Mouse (Mus musculus): Measurements from ENCODE around the gene Sox18.

Sox18 gene

DNA sequence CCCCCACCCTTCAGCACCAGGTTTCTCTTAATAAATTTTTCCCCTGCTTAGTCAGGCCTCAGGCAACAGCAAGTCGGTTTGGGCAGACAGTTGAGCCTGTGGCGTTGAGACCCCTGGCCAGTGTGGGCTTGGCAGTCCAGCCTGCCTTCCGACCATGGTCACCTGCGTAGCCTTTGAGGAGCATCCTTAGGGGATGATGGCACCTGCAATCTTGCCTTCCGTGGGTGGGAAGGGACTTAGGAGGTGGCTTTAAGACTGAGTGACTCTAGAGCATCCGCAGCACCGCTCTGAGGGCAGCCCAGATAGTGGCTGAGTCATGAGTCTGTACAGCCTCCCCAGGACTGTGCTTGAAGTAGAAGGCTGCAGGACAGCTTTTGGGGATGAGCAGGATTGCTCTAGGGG lies 9.3 kb upstream of the Sox18 start:
- DNase-seq (ENCODE audit: extremely low spot score) = no peak

DNA sequence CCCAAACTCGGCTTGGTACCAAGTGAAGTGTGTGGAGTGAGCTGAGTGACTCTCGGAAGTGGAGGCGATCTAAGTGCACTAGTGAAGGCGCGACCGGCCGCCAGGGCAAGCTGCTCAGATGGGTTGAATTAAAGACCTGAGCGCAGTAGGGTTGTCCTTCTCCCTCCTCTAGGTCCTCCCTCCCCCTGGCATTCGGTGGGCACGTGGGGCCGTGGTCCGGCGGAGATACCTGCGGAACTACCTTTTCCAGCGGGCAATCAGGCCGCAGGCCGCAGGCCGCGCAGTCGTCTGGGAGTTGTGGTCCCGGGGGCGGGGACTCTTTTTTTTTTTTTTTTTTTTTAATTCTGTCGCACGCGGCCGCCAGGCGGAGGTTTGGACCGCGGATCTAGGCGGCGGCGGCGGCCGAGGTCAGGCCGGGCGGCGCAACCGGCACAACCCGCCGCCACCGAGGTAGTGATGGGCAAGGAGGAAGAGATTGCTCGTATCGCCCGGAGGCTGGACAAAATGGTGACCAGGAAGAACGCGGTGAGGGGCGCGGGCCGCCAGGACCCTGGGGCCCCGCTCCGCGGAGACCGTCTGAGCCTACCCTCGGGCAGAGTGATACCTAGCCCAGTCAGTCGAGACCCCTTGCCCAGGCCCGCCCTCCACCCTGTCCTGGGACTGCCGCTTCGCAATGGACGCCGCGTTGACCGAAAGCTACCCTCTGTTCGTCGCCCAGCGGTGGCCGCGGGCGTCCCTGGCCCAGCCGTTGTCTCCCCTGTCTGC lies 8.7 kb upstream of the Sox18 start, which contains the start of gene Tcea2:
TSS of gene Tcea2 (plus strand) at position 360 of the 765 bp plus-strand sequence.
- peak; percentile 76 for DNase-seq (ENCODE audit: extremely low spot score)

DNA sequence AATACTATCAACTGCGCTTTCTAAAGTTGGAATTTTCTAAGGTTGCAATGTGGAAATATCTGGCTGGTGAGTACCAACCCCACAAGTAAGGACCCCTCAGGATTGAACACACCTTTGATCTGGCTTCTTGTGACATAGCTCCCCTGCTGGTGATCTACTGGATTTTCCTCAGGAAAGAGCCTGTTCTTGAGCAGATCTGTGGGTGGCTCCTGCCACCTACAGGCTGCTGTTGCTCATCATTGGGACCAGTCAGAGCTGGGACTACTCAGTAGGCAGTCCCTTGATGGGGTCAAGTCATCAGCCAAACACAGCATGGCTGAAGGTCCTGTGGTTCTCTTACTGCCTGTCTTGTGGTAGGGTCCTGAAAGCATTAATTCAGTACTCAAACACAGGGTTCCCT lies 7.3 kb upstream of the Sox18 start:
- DNase-seq (ENCODE audit: extremely low spot score) = peak; percentile 74

DNA sequence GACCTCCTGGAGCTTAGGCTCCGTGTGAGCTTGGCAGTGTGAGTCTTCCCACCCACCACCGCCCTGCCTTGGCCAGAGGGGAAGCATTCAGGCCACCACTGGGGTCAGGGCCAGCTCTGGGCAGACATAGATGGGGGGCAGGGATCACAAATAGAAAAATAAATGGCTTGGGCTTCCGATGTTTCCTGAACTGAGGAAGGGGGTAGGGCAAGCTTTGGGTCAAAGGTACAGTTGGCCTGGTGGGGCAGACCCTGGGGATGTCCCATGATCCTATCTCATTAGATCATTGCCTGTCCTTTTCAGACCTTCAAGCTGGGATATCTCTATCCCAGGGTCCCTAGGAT lies 6.3 kb upstream of the Sox18 start:
- DNase-seq (ENCODE audit: extremely low spot score) = no peak

DNA sequence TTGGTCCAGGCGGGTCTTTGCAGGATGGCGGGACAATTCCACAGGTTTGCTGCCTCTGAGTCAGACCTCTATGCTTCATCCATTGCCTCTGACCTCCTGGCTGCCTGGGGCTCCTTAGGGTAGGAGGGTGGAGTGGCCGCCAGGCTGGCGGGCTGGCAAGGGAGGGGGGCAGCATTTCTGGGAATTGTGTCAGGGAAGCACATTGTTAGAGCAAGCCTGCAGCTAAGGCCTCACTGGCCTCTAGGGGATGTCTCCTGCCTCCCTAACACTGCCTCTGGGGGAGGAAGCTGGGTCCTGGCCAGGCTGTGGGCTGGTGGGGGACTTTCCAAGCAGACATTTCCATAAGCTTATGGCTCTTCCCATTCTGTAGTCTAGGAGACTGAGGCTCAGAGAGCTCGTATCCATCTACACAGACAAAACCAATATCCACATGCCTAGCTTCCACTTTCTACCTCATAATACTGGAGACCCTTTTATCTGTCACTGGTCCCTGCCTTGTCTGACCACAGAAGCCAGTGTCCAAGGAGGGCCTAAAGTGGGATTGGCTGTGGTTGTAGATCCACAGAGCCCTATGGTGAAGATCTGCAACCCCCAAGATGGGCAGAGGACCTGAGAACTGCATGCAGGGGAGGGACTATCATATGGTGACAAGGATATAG lies 5.8 kb upstream of the Sox18 start:
- DNase-seq (ENCODE audit: extremely low spot score) = no peak

DNA sequence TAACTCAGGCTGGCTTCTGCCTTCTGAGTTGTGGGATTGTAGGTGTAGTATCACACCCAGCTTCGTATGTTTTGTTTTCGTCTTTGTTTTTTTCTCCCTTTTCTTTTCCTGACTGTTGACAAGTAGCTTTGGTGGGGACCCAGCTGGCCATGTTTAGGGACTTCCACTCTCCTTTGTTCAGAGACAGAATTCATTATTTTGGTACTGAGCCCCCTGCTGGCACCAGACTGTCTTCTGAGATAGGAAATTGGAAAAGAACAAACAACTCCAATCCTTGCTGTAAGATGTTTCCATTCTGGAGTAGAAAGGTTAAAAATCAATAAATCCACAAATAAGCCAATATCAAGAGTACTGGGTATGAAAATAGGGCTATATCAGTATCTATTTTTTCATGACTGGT lies 5.0 kb upstream of the Sox18 start:
- DNase-seq (ENCODE audit: extremely low spot score) = no peak

DNA sequence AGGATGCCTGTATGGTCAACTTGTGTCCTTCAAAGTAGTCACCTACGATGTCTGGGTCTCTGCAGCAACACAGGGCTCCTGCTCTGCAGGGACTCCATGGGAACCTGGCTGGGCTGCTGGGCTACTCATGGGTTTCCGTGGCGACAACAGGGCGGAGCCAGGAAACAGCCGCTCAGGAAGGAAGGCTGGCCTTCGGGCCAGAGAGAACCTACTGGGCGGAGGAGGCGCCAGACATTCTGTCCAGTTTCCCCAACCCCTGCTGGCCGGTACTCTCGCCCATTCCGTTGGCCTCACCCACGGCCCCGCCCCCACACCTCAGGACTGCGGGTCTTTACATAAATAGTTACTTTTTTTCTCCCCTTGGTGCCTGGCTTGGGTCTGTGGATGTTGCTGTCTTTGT lies 4.0 kb upstream of the Sox18 start:
- DNase-seq (ENCODE audit: extremely low spot score) = peak; percentile 71

DNA sequence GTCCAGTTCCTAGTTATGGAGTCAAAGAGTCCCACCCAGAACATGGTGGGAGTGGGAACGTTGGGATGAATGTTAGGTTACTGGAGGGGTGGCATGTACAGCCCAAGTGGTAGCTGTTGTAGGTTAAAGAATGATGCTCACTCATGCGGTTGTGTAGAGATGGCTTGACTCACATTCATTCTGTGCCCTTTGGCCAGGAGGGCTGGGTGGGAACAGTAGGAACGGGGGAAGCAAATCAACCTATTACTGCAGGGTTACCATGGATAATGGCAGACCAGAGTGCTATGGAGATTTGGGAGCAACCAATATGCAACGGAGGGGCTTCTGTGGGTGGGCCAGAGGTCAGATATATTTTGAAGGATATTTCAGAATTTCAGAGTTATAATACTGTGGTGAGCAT lies 3.5 kb upstream of the Sox18 start:
- no peak for DNase-seq (ENCODE audit: extremely low spot score)

DNA sequence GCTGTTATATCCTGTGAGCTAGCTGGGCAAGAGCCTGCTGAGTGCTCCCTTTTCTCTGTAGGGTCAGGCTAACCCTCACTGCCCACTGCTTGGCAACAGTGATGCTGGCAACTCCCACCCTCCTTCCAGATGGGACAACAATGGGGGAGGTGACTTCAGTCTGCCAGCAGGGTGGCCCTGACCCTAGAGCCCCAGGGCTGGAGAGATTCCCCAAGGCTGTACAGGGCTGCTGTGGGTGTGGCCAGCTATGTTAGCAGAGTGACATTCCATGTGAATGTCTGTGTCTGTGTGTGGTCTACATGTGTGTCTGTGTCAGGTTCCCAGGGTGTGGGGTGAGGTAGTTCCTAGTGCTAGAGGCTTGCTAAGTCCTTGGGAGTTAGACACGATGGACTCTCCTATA lies 2.1 kb upstream of the Sox18 start:
- no peak for DNase-seq (ENCODE audit: extremely low spot score)

DNA sequence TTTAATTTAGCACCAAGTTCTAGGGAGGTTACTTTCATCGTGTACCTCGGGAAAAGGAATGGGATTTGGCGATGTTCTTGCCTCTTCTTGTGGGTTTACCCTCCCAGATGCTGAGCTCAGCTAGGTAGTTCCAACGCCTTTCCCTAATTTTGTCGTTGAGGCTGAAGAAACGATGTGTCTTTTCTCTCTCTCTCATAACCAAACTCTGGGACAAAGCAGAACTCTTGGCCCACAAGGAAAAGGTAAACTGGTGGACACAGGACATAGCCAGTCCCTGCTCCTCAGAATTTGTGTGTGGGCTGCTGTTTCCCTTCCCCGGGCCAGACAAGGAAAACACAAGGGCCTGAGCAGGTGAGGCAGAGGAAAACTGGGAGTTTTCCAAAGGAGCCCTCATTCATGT lies 544 bp upstream of the Sox18 start:
- no peak for DNase-seq (ENCODE audit: extremely low spot score)

DNA sequence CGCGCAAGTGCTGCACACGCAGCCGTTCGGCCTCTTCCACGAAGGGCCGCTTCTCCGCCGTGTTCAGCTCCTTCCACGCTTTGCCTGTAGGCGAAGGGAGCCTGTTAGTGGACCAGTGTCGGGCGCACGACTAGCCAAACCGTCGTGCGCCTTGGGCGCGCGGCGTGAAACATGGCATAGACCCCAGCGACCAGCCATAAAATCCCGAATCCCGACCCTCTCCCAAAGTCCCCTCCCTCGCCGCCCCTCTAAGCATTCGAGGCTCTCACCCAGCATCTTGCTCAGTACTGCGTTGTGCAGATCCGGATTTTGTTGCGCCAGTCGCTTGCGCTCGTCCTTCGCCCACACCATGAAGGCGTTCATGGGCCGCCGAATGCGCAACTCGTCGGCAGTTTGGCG lies 528 bp downstream of the Sox18 start:
- DNase-seq (ENCODE audit: extremely low spot score) = no peak

DNA sequence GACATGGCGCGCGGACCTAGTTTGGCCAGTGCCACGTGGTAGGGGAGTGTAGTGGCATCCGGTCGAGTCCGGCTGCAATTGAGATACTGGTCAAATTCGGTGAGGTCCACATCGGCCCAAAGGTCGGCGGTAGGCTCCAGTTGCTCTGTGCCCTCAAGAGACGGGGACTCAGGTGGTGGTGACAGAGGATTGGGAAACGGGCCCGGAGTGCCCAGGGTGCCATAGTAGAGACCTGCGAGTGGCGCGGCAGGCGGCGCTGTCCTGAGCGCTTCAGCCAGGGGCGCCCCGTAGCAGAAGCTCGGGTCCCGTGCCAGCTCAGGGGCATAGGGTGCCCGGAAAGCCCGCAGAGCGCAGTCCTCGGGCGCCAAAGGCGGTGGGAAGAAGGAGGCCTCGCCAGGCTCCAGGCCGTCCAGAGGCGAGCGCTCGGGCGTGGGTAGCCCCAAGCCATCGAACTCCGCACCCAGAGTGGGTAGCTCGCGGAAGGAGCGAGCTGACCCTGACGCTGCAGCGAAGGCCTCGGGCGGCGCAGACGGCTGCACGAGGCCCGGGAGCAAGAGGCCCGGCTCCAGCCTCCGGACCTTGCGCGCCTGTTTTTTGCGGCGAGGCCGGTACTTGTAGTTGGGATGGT lies 1.0 kb downstream of the Sox18 start:
- no peak for DNase-seq (ENCODE audit: extremely low spot score)

DNA sequence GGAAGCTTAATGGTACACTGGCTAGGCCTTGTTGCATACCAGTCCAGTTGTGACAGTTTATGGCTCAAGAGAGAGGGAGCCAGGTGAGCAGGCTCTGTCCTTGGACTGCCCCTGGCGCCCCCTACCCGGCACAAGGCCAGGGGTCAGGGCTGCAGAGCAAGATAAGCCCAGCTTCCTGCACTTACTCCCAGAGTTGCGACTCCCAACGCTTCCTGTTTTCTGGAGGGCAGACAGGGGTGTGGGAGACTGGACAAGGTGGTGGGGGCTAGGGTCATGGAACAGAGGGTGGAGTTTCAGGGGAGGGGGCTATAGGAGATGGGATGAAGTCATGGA lies 8.2 kb downstream of the Sox18 start:
- DNase-seq (ENCODE audit: extremely low spot score) = no peak

DNA sequence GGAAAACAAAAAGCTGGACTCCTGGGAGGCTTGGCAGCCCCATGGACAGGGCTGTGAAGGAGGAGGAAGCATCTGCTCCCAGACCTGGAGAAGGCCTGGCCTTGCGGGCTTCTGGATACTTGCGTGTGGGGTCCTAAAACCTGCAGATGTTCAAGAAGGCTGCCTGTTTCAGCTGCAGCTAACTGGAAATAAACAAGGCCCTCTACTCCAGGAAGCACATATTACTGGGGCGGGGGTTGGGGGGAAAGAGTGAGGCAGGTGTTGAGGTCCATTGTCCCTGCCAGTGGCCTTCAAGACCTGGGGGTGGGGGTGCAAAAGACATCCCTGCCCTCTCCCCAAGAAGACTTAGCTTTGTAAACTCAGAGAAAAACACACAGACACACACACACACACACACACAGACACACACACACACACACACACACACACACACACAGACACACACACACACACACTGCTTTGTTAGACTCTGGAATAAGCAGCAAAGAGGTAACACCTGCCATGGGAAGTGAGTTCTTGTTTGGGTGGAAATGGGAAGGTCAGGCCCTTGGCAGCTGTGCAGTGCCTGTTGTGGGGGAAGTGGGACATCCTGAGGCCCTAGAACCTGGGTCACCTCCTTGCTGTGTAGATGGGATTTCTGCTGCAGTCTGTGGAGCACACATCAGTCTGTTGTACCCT lies 8.7 kb downstream of the Sox18 start:
- DNase-seq (ENCODE audit: extremely low spot score) = no peak

DNA sequence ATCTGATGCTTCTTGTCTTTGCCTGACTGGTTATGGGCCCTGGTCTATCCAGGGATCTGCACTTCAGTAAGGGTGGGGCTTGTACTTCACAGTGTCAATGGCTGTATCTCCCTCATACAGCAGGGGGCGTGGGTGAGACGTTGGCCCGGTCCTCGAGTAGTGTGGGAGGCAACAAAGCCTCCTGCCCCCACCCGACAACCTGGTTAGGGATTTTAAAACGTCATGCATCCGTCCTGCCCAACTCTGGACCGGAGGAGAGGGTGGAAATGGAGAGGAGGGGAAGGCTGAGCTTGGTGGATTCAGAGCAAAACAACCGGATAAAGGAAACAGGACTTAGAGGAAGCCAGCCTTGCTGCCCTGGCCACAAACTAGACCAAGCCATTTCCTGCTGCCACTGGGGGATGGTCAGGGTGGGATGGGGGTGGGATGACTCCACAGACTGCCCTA lies 11.8 kb downstream of the Sox18 start:
- DNase-seq (ENCODE audit: extremely low spot score) = peak; percentile 76

DNA sequence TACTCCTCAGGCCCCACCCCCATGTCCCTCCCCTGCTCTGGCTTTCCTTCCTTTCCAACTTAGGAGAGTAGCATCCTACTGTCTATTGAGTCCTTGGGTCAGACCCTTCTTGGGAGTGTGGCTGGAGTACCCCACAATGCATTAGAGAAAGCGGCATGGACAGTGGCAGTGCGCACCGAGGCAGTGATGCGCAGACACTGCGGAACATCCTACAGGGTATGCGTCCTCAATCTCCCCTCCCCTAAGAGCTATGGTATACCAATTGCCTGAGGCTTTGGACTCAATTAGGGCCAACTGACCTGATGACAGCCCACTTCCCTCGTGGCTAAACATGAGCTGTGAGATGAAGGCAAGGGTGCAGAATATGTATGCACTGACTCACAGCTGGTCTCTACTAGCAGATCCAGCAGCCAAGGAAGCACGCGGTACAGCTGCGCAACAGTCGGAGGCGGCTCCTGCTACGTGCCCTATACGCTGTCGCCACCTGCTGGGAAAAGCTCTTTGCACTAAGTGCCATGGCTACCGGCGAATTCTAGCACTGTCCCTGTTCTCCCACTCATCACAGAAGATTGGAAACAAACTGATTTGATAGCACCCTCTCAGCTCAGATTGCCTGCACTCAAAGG lies 12.4 kb downstream of the Sox18 start:
- DNase-seq (ENCODE audit: extremely low spot score) = peak; percentile 52

DNA sequence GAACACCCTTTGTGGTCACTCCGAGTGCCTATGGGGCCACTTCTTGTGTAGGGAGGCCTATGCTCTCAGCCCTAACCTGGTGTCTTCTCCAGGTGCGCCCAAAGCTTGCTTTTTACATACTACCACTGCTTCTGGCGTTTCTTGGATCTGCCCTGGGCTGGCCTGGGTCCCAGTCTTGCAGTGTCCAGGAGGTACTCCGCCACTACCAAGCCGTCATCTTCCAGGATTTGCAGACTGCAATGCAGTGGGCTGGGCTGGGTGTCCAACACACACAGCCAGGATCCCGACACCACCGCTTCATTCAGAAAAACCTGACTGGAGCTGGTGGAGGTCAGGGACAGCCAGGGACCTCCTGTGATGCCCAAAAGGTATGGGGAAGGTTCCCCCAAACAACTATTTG lies 12.9 kb downstream of the Sox18 start:
- no peak for DNase-seq (ENCODE audit: extremely low spot score)

DNA sequence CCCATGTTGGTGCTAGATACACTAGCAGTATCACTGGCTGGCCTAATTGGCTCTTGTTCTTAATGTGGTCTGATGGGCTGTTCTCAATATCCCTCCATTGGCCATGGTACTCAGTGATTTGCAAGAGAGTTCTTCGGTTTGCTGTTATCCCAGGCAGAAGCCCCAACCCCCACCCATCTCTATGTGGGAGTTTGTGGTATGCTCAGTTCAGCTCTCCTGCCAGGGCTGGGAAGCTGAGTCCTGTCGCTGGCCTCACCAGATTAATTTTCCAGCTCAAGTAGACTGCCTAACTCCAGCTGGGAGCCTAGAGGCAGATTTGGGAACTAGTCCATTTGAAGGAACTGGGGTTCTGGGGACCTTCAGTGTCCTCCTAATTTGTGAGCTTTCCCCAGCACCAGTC lies 14.0 kb downstream of the Sox18 start:
- no peak for DNase-seq (ENCODE audit: extremely low spot score)

DNA sequence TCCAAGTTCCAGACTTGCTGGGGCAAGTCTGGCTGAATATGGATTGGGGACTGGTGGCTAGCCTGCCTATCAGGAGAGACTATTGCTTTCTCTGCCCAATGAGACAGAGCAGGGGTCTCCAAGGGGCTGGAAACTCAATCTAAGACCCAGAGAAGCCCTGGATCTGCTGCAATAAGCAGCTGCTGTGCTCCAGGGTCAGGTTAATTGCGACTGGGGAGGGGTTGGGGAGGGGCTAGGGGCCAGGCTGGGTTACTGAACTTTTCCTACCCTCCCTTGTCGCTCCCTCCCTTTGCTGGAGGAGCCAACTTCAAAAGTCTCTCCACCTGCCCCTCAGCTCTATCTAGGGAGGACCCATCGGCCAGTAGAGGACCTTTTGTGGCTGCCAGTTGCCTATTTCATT lies 14.7 kb downstream of the Sox18 start, which contains the start of gene Gm29797:
TSS of gene Gm29797 (plus strand) at position 301 of the 400 bp plus-strand sequence.
- DNase-seq (ENCODE audit: extremely low spot score) = no peak

DNA sequence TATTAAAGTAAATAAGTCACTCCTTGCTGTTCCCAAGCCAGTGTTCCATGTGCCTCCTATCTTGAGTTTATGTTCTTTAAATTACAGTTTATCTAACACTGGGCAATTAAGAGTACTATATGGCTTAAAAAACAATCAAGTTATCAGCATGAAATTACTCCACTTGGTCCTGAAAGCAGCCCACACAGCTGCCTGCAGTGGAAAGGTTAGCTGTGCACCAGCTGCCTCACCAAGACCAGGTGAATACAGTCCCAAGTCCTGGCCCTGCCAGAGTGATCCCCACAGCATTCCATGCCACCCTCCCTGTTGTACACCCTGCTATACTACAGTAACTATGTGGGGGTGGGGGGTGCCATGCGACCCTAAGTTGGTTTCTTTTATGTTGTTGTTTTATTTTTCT lies 17.9 kb downstream of the Sox18 start:
- no peak for DNase-seq (ENCODE audit: extremely low spot score)

DNA sequence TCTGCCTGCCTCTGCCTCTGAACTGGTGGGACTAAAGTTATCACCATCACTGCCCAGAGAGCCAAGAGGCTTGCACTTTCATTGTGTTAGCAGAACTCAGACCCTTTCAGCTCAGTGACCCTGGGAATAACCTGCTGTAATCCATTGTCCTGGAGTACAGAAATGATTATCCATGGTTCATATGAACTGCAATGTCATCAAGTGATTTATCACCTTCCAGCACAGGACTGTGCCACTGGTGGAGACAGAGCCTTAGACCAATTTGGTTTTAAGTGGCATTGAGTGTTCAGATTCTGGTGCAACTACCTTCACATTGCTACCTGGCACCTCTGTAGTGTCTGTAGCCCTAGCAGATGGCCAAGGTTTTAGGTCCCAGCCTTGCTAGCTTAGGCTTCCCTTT lies 18.4 kb downstream of the Sox18 start:
- DNase-seq (ENCODE audit: extremely low spot score) = no peak

DNA sequence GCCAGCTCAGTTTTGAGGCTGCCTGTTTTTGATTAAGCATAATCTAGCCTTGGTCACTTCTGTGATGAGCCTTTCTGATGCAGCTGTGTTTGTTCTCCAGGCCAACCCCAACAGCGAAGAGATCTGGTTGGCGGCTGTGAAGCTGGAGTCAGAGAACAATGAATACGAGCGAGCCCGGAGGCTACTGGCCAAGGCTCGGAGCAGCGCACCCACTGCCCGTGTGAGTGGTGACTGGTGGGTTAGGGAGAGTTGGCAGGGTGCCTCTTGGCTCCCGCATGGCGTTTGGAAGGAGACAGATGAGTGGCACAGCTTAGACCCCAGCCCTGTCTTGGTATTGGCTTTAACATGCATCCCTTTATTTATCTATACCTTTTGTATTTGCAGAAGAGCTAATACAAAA lies 22.5 kb downstream of the Sox18 start:
- DNase-seq (ENCODE audit: extremely low spot score) = no peak
